Mouse (Mus musculus) C2C12 (cell line): Measurements from ENCODE around the gene 2410004B18Rik.

ENCODE experiments used
- CTCF ChIP-seq: IDR thresholded peaks from one replicate; pipeline ENCODE4 v1.5.1; 2011; ENCODE audit not compliant: control insufficient read depth, insufficient read depth, insufficient read length
- MYOD1 ChIP-seq: IDR thresholded peaks from one replicate; pipeline ENCODE4 v1.6.1; 2011; ENCODE audit warnings: low read depth; ENCODE audit not compliant: control insufficient read depth, insufficient read length

- no peak for TF ChIP-seq MYOD1
- TF ChIP-seq CTCF, result no peak
These were observed 54.3 kb downstream of the 2410004B18Rik start for GRCm38 (mm10) chr3:145991976-145992730.
